Mouse (Mus musculus) forebrain, postnatal 0 days (tissue): ENCODE data around the gene Crygs. TPM values are rescaled to one million over a fixed set of nuclear protein-coding genes. Genes with fewer than 3 reads are reported as not detected.
"Not testable (repeated sequence)": the region's sequence is repeated elsewhere in the genome, so short reads cannot be mapped to it uniquely, and the experiment has no call there.

ENCODE experiments used
- ATAC-seq: fragments of 200-750 bp; cut with Nextera tagmentation; 2 replicates; pipeline ENCODE4 v1.8.0; 2017; ENCODE audit warnings: mild to moderate bottlenecking, moderate library complexity
- DNase-seq: peaks from one replicate; pipeline ENCODE4 v3.0.0-alpha.2; 2015
- H3K27ac ChIP-seq: fragments of 300-500 bp; sonication (generic); 2 replicates; pipeline ENCODE4 v1.5.1; 2014; ENCODE audit warnings: low read depth, mild to moderate bottlenecking, antibody characterized with exemption, low read length, moderate library complexity, mixed read lengths
- H3K27me3 ChIP-seq: fragments of 300-500 bp; sonication (generic); 2 replicates; pipeline ENCODE4 v1.6.1; 2014; ENCODE audit warnings: mild to moderate bottlenecking, low read length, mixed read lengths; ENCODE audit not compliant: insufficient read depth
- H3K36me3 ChIP-seq: fragments of 300-500 bp; sonication (generic); 2 replicates; pipeline ENCODE4 v1.6.1; 2014; ENCODE audit warnings: mild to moderate bottlenecking, moderate library complexity; ENCODE audit not compliant: insufficient read depth
- H3K4me1 ChIP-seq: fragments of 300-500 bp; sonication (generic); 2 replicates; pipeline ENCODE4 v1.6.1; 2014; ENCODE audit warnings: antibody characterized with exemption; ENCODE audit not compliant: insufficient read depth
- H3K4me2 ChIP-seq: fragments of 300-500 bp; sonication (generic); 2 replicates; pipeline ENCODE4 v1.6.1; 2014; ENCODE audit warnings: low read depth, mild to moderate bottlenecking, moderate library complexity
- H3K4me3 ChIP-seq: fragments of 300-500 bp; sonication (generic); 2 replicates; pipeline ENCODE4 v1.5.1; 2014; ENCODE audit warnings: low read depth, low read length, mixed read lengths
- H3K9ac ChIP-seq: fragments of 300-500 bp; sonication (generic); 2 replicates; pipeline ENCODE4 v1.6.1; 2014; ENCODE audit warnings: mild to moderate bottlenecking
- H3K9me3 ChIP-seq: fragments of 300-500 bp; sonication (generic); 2 replicates; pipeline ENCODE4 v1.6.1; 2016; ENCODE audit warnings: low read length
- CTCF ChIP-seq: sonication (generic); IDR thresholded peaks from 2 replicates; pipeline ENCODE4 v1.5.1; 2016; ENCODE audit warnings: antibody characterized with exemption, control low read depth, low read depth
- WGBS: fragments of 180-500 bp; shearing (Covaris S2); extraction: QIAGEN DNeasy Blood & Tissue Kit; methylation state at CpG from one replicate; pipeline ENCODE4 v1.1.7; 2014; 5-methylcytosine and 5-hydroxymethylcytosine counted together
- polyA plus RNA-seq: library from polyadenylated mRNA; unstranded; fragments of >200 nt; fragmentation: Nextera tagmentation; extraction: Ambion mirVana; gene quantifications from 2 replicates; pipeline ENCODE4 v1.2.1, GENCODE M21; 2015
- total RNA-seq: library from RNA; depleted of rRNA; stranded (reverse); fragments of >200 nt; gene quantifications from 2 replicates; pipeline ENCODE4 v1.2.3, GENCODE M21; 2014

The Crygs gene
- total and polyA plus RNA-seq, 2 experiments from 2014 or later, result 0.18 TPM; not detected in 1

GRCm38 (mm10) chr16:22791235-22791634 lies 20.1 kb downstream of the Crygs start:
- H3K9ac ChIP-seq, result no peak overlapping the region
- no peak overlapping the region for H3K4me3 ChIP-seq
- no peaks in the 10 kb centered on the region for H3K27me3 ChIP-seq
- no peak overlapping the region for H3K27ac ChIP-seq
- no peaks in the 10 kb centered on the region for H3K4me1 ChIP-seq
- ATAC-seq (no peak), DNase-seq (no peak)
- no peaks in the 10 kb centered on the region for H3K36me3 ChIP-seq
- WGBS, result 10% methylated on average over 2 of the region's 2 CpGs
- H3K4me2 ChIP-seq, result no peak overlapping the region
- H3K9me3 ChIP-seq, result no peaks in the 10 kb centered on the region
- no peak for TF ChIP-seq CTCF

- peak; percentile 53 for DNase-seq
- Histone ChIP-seq H3K27me3 (no peaks in the 10 kb centered on the region), H3K4me1 (no peaks in the 10 kb centered on the region), H3K9ac (no peak overlapping the region), H3K36me3 (no peaks in the 10 kb centered on the region), H3K27ac (no peak overlapping the region), H3K4me2 (peak overlapping the region; percentile 21; the same call in 1 of the 2 replicates), H3K4me3 (0 out of 2 replicates have a peak overlapping the region, but pooled peaks have one; percentile 1), H3K9me3 (no peaks in the 10 kb centered on the region)
- no peak for TF ChIP-seq CTCF
- peak; percentile 79 for ATAC-seq
- WGBS, result 48% methylated on average over 10 of the region's 10 CpGs
These were observed 21.4 kb downstream of the Crygs start for GRCm38 (mm10) chr16:22789908-22790367.

- Histone ChIP-seq H3K9ac (no peak overlapping the region), H3K9me3 (no peaks in the 10 kb centered on the region), H3K4me3 (no peak overlapping the region), H3K27me3 (no peaks in the 10 kb centered on the region), H3K4me2 (no peak overlapping the region), H3K36me3 (no peaks in the 10 kb centered on the region), H3K27ac (no peak overlapping the region), H3K4me1 (no peaks in the 10 kb centered on the region)
- WGBS, result 74% methylated on average over 5 of the region's 5 CpGs
- no peak for TF ChIP-seq CTCF
- DNase-seq (no peak), ATAC-seq (no peak)
These were observed 28.7 kb downstream of the Crygs start for GRCm38 (mm10) chr16:22782686-22783085.

DNA sequence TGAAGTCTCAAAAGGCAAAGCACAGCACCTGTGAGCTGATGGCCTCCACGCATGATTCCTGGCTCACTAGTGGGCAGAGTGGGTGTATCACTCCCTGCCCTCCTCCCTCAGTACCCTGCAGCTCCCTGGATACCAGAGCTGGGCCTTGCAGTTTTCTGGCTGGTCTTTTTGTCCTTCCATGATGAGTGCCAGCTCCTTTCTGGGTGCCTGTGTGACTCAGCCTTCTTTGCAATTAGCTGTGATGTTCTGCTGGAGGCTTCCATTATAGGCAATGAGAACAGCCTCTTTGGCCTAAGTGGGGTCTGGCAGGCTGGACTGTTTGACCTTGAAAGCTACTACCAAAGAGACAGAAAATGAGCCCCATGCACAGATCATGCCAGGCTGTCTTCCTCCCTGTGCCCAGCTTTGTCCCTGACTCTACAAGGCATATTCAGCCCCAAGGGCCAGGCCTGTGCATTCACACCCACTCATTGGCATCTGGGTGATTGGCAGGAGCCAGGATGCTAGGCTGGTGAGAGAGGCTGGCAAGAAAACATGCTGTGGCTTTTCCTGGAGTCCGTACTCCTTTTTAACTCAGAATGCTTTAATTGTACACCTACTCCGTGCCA lies 32.0 kb downstream of the Crygs start:
- DNase-seq (no peak), ATAC-seq (peak; percentile 53; the same call in 1 of the 2 replicates)
- no peak for TF ChIP-seq CTCF
- no peak overlapping the region for H3K4me3 ChIP-seq
- WGBS, result 63% methylated on average over 3 of the region's 3 CpGs
- H3K27me3 ChIP-seq, result no peaks in the 10 kb centered on the region
- no peaks in the 10 kb centered on the region for H3K4me1 ChIP-seq
- H3K36me3 ChIP-seq, result no peaks in the 10 kb centered on the region
- H3K9ac ChIP-seq, result no peak overlapping the region
- no peak overlapping the region for H3K4me2 ChIP-seq
- H3K9me3 ChIP-seq, result no peaks in the 10 kb centered on the region
- H3K27ac ChIP-seq, result no peak overlapping the region

GRCm38 (mm10) chr16:22778296-22778695 lies 33.1 kb downstream of the Crygs start:
- not testable (repeated sequence) for H3K4me3 ChIP-seq, DNase-seq, H3K27me3 ChIP-seq, H3K27ac ChIP-seq, H3K9me3 ChIP-seq, ATAC-seq, H3K4me1 ChIP-seq, H3K36me3 ChIP-seq, H3K4me2 ChIP-seq, H3K9ac ChIP-seq
- 95% methylated on average over 12 of the region's 12 CpGs for WGBS

- H3K4me2 ChIP-seq, result no peak overlapping the region
- no peak overlapping the region for H3K27ac ChIP-seq
- ATAC-seq, result no peak
- no peak for TF ChIP-seq CTCF
- WGBS, result 66% methylated on average over 5 of the region's 5 CpGs
- no peaks in the 10 kb centered on the region for H3K9me3 ChIP-seq
- no peak overlapping the region for H3K9ac ChIP-seq
- DNase-seq, result no peak
- H3K4me1 ChIP-seq, result no peaks in the 10 kb centered on the region
- no peaks in the 10 kb centered on the region for H3K36me3 ChIP-seq
- H3K27me3 ChIP-seq, result no peaks in the 10 kb centered on the region
- no peak overlapping the region for H3K4me3 ChIP-seq
These were observed 35.8 kb downstream of the Crygs start for GRCm38 (mm10) chr16:22775471-22775985.

DNA sequence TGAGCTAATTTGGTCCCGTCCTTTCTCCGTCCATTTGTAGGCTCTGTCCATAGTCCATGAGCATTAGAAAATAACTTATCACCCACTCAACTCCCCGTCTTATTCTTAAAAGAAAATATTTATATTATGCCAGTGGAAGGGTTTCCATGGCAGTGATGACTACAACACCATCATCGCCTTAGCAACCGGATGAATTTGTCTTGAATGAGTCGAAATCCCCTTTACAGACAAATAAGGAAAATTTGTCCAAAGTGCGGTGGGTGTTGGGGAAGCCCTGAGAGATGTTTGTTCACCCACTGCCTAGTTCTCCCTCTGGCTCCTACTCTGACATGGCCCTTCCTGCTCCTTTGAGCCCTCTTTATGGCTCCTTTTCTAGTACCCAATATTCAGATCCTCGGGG lies 42.7 kb downstream of the Crygs start:
- no peaks in the 10 kb centered on the region for H3K36me3 ChIP-seq
- no peak overlapping the region for H3K27ac ChIP-seq
- H3K4me3 ChIP-seq, result no peak overlapping the region
- no peak overlapping the region for H3K9ac ChIP-seq
- H3K9me3 ChIP-seq, result no peaks in the 10 kb centered on the region
- ATAC-seq (peak; percentile 52), DNase-seq (peak; percentile 59)
- no peak for TF ChIP-seq CTCF
- WGBS, result 67% methylated on average over 8 of the region's 8 CpGs
- H3K4me2 ChIP-seq, result no peak overlapping the region
- H3K27me3 ChIP-seq, result no peaks in the 10 kb centered on the region
- peaks cover 10% of the 10 kb centered on the region for H3K4me1 ChIP-seq
